Mouse (Mus musculus): ENCODE results near the gene Enthd1. TPM values are rescaled to one million over a fixed set of nuclear protein-coding genes. Genes with fewer than 3 reads are reported as not detected.

Gene Enthd1
- 2.4 TPM for polyA plus RNA-seq (2017; shearing (Covaris generic))

DNA sequence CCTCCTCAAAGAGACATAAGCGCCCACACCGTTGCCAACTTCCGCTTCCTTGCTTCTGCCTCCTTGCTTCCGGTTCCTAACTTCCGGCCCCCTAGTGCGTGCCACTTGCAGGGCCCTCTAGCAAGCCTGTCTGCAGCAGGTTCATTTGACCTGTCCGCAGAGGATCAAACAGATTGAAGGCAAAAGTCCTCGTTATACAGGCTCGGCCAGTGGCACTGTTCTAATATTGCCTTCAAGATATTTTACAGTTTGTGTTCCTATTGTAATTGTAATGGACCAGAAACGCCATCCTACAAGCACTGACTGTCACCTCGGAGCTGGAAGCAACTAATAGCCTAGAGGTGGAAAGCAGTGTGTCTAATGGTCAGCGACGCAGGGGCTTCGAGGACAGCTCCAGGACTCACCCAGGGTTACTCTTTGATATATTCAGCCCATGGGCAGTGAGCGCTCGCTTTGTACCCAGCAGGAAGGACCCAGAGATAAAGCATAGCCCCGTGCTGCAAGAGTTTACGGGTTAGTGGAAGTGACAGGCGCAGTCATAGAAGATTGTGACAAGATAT is at the start of gene Enthd1:
TSS of gene Enthd1 (minus strand) at position 51 of the 560 bp plus-strand sequence.

DNA sequence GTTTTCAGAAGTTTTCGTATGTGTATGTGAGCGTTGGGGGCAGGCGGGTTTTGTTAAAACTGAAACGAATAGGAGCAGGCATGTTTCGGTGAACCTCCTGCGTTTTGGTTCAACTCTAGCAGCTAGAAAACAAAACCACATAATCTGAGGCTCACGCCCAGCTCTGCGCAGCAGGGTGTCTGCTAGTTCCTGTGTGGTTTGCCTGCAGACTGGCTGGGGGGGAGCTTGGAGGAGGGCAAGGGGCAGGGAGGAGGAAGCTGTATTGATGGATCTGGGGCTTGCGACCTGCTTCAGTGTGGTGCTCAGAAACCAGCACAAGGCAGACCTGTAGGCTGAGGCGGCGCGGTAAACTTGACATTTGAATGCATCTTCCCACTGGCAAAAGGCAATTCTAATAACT is 7.3 kb upstream of the Enthd1 start, which contains the start of gene Grap2:
TSS of gene Grap2 (plus strand) at position 304 of the 400 bp plus-strand sequence.

Other genes starting within 250 kb of the Enthd1 start
- 228 TPM for gene Grap2, start 7.4 kb upstream of the Enthd1 start, polyA plus RNA-seq (2017; shearing (Covaris generic))
- gene Fam83f, start 106.7 kb upstream of the Enthd1 start, polyA plus RNA-seq (2017; shearing (Covaris generic)), result 0.15 TPM
- gene Tnrc6b, start 146.2 kb upstream of the Enthd1 start, polyA plus RNA-seq (2017; shearing (Covaris generic)), result 73.9 TPM

Data from naive thymus-derived CD4-positive, alpha-beta T cell, adult 5 months (primary cell).